Mouse (Mus musculus): ENCODE results near the gene Mdk.

GRCm38 (mm10) chr2:91929936-91930335 is 2.2 kb downstream of the Mdk start:
- TF ChIP-seq POLR2A (IDR thresholded peaks at IDR 0.05; ENCODE audit: borderline replicate concordance, extremely low read depth, insufficient read depth, insufficient read length, poor library complexity, severe bottlenecking) (no peak), CTCF (IDR thresholded peaks at IDR 0.05; ENCODE audit: borderline replicate concordance, extremely low read depth, insufficient read depth, insufficient read length) (peak; percentile 82)
